Mouse (Mus musculus) ES-E14 (cell line): ENCODE results near the gene Hsf2bp.

ENCODE experiments used
- CHD2 ChIP-seq: IDR thresholded peaks from 2 replicates; pipeline ENCODE4 v1.6.1; 2014; ENCODE audit warnings: mild to moderate bottlenecking, low read depth, low read length, inconsistent platforms
- HCFC1 ChIP-seq: IDR thresholded peaks from 2 replicates; pipeline ENCODE4 v1.6.1; 2012; ENCODE audit warnings: low read length, inconsistent platforms, borderline replicate concordance; ENCODE audit not compliant: insufficient read depth
- MAFK ChIP-seq: IDR thresholded peaks from 2 replicates; pipeline ENCODE4 v1.6.1; 2014; ENCODE audit warnings: mild to moderate bottlenecking, low read depth, low read length, inconsistent platforms; ENCODE audit not compliant: insufficient read depth
- ZC3H11A ChIP-seq: IDR thresholded peaks from 2 replicates; pipeline ENCODE4 v1.6.1; 2012; ENCODE audit warnings: low read depth, mild to moderate bottlenecking, inconsistent platforms, low read length, borderline replicate concordance
- ZNF384 ChIP-seq: IDR thresholded peaks from 2 replicates; pipeline ENCODE4 v1.6.1; 2012; ENCODE audit warnings: low read depth, low read length, inconsistent platforms

DNA sequence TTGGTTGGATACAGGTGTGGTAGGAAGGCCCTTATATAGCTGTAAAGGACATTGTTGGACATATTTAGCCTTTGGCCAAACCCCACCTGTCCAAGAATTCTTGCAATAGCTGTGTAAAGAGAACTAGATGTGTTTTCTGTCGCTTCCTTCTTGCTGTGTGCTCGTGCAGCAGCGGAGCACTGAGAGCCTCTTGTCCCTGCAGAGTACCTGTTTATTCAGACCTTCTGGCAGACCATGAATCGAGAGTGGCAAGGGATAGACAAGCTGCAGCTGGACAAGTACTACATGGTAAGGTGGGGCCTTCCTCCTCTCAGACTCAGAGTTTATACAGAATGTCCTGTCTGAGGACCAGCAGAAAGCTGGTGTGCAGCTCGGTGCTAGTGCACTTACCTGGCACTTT is 12.2 kb upstream of the Hsf2bp start:
- TF ChIP-seq CHD2 (no peak), MAFK (no peak), HCFC1 (no peak), ZC3H11A (no peak), ZNF384 (no peak)
